Mouse (Mus musculus): ENCODE measurements around the gene M1ap. TPM values are rescaled to one million over a fixed set of nuclear protein-coding genes. Genes with fewer than 3 reads are reported as not detected.

M1ap gene
- polyA plus RNA-seq, 2 experiments: 9.4 to 14.4 TPM

GRCm38 (mm10) chr6:83011756-83012155 lies 65.1 kb downstream of the M1ap start:
- DNase-seq (ENCODE audit: low read depth in 3 of 3, low spot score in 3 of 3) (no peak), ATAC-seq (ENCODE audit: insufficient read depth) (no peak)
- peak overlapping the region; percentile 80 for H3K27ac ChIP-seq
- H3K4me3 ChIP-seq (ENCODE audit: insufficient read depth in 1 of 2, low read depth in 2 of 2, low read length in 2 of 2): no peak overlapping the region
- no peak overlapping the region for H3K9ac ChIP-seq (replicated peaks)
- H3K9me3 ChIP-seq (ENCODE audit: control insufficient read depth, low read length): no peaks in the 10 kb centered on the region
- peaks cover 62 to 68% of the 10 kb centered on the region in 2 experiments for H3K4me1 ChIP-seq (replicated peaks; ENCODE audit: control insufficient read depth in 2 of 2, insufficient read depth in 2 of 2, low read length in 1 of 2)
- 58% methylated on average over 6 of the region's 6 CpGs for WGBS (ENCODE audit: insufficient replicate concordance)
- TF ChIP-seq EP300 (IDR thresholded peaks at IDR 0.05; ENCODE audit: low read depth) (no peak), CTCF (IDR thresholded peaks at IDR 0.05; ENCODE audit: low read depth) (peak; percentile 55)
- H3K4me2 ChIP-seq (ENCODE audit: low read depth): no peak overlapping the region
- no peaks in the 10 kb centered on the region for H3K36me3 ChIP-seq (replicated peaks; ENCODE audit: control insufficient read depth, insufficient read depth, low read depth)
- no peaks in the 10 kb centered on the region for H3K27me3 ChIP-seq (ENCODE audit: control insufficient read depth, insufficient read depth, low read length)

- peak overlapping the region; percentile 65 for H3K9ac ChIP-seq (replicated peaks)
- peak overlapping the region; percentile 97 for H3K27ac ChIP-seq
- DNase-seq (ENCODE audit: low read depth in 3 of 3, low spot score in 3 of 3): no peak
Observed at GRCm38 (mm10) chr6:83013444-83013843, 66.7 kb downstream of the M1ap start.

GRCm38 (mm10) chr6:83014482-83015466 lies 68.1 kb downstream of the M1ap start:
- Histone ChIP-seq H3K27ac (peak overlapping the region; percentile 97), H3K4me1 (replicated peaks; ENCODE audit: control insufficient read depth in 2 of 2, insufficient read depth in 2 of 2, low read length in 1 of 2) (peaks cover 76 to 82% of the 10 kb centered on the region in 2 experiments), H3K27me3 (ENCODE audit: control insufficient read depth, insufficient read depth, low read length) (no peaks in the 10 kb centered on the region), H3K9me3 (ENCODE audit: control insufficient read depth, low read length) (no peaks in the 10 kb centered on the region), H3K4me3 (ENCODE audit: insufficient read depth in 1 of 2, low read depth in 2 of 2, low read length in 2 of 2) (peak overlapping the region; percentile 48 to 49), H3K9ac (replicated peaks) (peak overlapping the region; percentile 65), H3K4me2 (ENCODE audit: low read depth) (peak overlapping the region; percentile 72), H3K36me3 (replicated peaks; ENCODE audit: control insufficient read depth, insufficient read depth, low read depth) (no peaks in the 10 kb centered on the region)
- peak; percentile 87 for TF ChIP-seq EP300 (IDR thresholded peaks at IDR 0.05; ENCODE audit: low read depth)
- no peak for TF ChIP-seq CTCF (IDR thresholded peaks at IDR 0.05; ENCODE audit: low read depth)
- WGBS (ENCODE audit: insufficient replicate concordance): 11% methylated on average over 12 of the region's 12 CpGs
- DNase-seq (ENCODE audit: low read depth in 3 of 3, low spot score in 3 of 3) (peak; percentile 87 to 89 (median 89)), ATAC-seq (ENCODE audit: insufficient read depth) (peak; percentile 94)

More at GRCm38 (mm10) chr6:83013444-83013843, 66.7 kb downstream of the M1ap start:
- Histone ChIP-seq H3K27me3 (ENCODE audit: control insufficient read depth, insufficient read depth, low read length) (no peaks in the 10 kb centered on the region), H3K4me3 (ENCODE audit: insufficient read depth in 1 of 2, low read depth in 2 of 2, low read length in 2 of 2) (no peak overlapping the region), H3K4me1 (replicated peaks; ENCODE audit: control insufficient read depth in 2 of 2, insufficient read depth in 2 of 2, low read length in 1 of 2) (peaks cover 70 to 80% of the 10 kb centered on the region in 2 experiments), H3K36me3 (replicated peaks; ENCODE audit: control insufficient read depth, insufficient read depth, low read depth) (no peaks in the 10 kb centered on the region), H3K9me3 (ENCODE audit: control insufficient read depth, low read length) (no peaks in the 10 kb centered on the region), H3K4me2 (ENCODE audit: low read depth) (peak overlapping the region; percentile 72)
- no peak for ATAC-seq (ENCODE audit: insufficient read depth)
- TF ChIP-seq CTCF (IDR thresholded peaks at IDR 0.05; ENCODE audit: low read depth): no peak
- 48% methylated on average over 5 of the region's 5 CpGs for WGBS (ENCODE audit: insufficient replicate concordance)

DNA sequence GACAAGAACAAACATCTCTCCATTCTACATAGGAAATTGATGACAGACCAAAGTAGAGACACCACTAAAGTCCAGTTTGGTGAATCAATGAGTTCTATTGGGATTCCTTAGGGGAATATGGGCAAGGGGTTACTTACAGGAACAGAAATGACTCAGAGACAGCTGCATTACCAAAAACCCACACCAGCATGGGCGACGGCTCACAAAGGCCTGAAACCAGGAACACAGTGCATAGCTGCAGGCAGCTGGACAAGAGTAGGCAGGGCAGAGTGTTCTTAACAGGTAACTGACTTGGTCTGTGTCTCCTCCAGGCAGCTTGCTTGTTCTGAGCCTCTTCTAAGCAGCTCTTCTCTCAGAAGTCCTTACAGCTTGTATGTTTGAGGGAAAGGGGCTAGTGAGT lies 69.0 kb downstream of the M1ap start:
- 65% methylated on average over 2 of the region's 2 CpGs for WGBS (ENCODE audit: insufficient replicate concordance)
- peak overlapping the region; percentile 72 for H3K4me2 ChIP-seq (ENCODE audit: low read depth)
- peaks cover 76 to 81% of the 10 kb centered on the region in 2 experiments for H3K4me1 ChIP-seq (replicated peaks; ENCODE audit: control insufficient read depth in 2 of 2, insufficient read depth in 2 of 2, low read length in 1 of 2)
- TF ChIP-seq CTCF (IDR thresholded peaks at IDR 0.05; ENCODE audit: low read depth) (no peak), EP300 (IDR thresholded peaks at IDR 0.05; ENCODE audit: low read depth) (no peak)
- DNase-seq (ENCODE audit: low read depth in 3 of 3, low spot score in 3 of 3) (no peak), ATAC-seq (ENCODE audit: insufficient read depth) (no peak)
- no peaks in the 10 kb centered on the region for H3K27me3 ChIP-seq (ENCODE audit: control insufficient read depth, insufficient read depth, low read length)
- peak overlapping the region; percentile 97 for H3K27ac ChIP-seq
- H3K9ac ChIP-seq (replicated peaks): peak overlapping the region; percentile 65
- no peaks in the 10 kb centered on the region for H3K9me3 ChIP-seq (ENCODE audit: control insufficient read depth, low read length)
- H3K4me3 ChIP-seq (ENCODE audit: insufficient read depth in 1 of 2, low read depth in 2 of 2, low read length in 2 of 2): peak overlapping the region; percentile 16 to 48
- no peaks in the 10 kb centered on the region for H3K36me3 ChIP-seq (replicated peaks; ENCODE audit: control insufficient read depth, insufficient read depth, low read depth)

DNA sequence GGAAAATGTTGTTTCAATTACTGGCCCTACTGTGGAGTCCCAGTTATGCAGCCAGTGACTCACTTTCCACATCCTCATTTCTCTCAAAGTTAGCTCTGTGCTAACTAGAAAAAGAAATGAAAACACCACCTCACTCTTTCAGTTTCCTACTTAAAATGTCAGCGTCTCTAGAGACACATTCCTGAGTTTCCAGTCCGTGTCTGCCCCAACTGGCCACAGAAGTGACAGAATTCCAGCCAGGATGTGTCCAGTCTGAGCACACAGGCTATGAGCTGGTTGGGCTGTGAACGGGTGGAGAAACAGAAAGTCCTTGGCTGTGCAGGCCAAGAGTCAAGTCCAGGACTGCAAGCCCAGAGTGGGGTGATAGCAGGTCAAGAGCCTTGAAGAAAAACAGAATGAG lies 70.5 kb downstream of the M1ap start:
- H3K9me3 ChIP-seq (ENCODE audit: control insufficient read depth, low read length): no peaks in the 10 kb centered on the region
- no peak overlapping the region for H3K4me3 ChIP-seq (ENCODE audit: insufficient read depth in 1 of 2, low read depth in 2 of 2, low read length in 2 of 2)
- WGBS (ENCODE audit: insufficient replicate concordance): 68% methylated on average over 3 of the region's 3 CpGs
- no peak overlapping the region for H3K4me2 ChIP-seq (ENCODE audit: low read depth)
- TF ChIP-seq EP300 (IDR thresholded peaks at IDR 0.05; ENCODE audit: low read depth) (no peak), CTCF (IDR thresholded peaks at IDR 0.05; ENCODE audit: low read depth) (no peak)
- DNase-seq (ENCODE audit: low read depth in 3 of 3, low spot score in 3 of 3) (no peak), ATAC-seq (ENCODE audit: insufficient read depth) (no peak)
- no peaks in the 10 kb centered on the region for H3K36me3 ChIP-seq (replicated peaks; ENCODE audit: control insufficient read depth, insufficient read depth, low read depth)
- H3K27ac ChIP-seq: peak overlapping the region; percentile 43
- H3K9ac ChIP-seq (replicated peaks): 0 out of 2 replicates have a peak overlapping the region, but pooled peaks have one; percentile 10
- peaks cover 77 to 82% of the 10 kb centered on the region in 2 experiments for H3K4me1 ChIP-seq (replicated peaks; ENCODE audit: control insufficient read depth in 2 of 2, insufficient read depth in 2 of 2, low read length in 1 of 2)
- no peaks in the 10 kb centered on the region for H3K27me3 ChIP-seq (ENCODE audit: control insufficient read depth, insufficient read depth, low read length)
